Mouse (Mus musculus) myocyte (in vitro differentiated cells): ENCODE data around the gene Fanca. TPM values are rescaled to one million over a fixed set of nuclear protein-coding genes. Genes with fewer than 3 reads are reported as not detected.

ENCODE experiments used
- polyA plus RNA-seq: library from polyadenylated mRNA; unstranded; fragments of >200 nt; fragmentation: generic; extraction: Trizol; gene quantifications from one replicate; pipeline ENCODE4 v1.2.1, GENCODE M21; 2012; ENCODE audit warnings: missing spikeins

Gene Fanca
- polyA plus RNA-seq, 1 experiment: 4.0 TPM

Other genes with a start within 250 kb of the Fanca start
- gene Rpl13, start 216.2 kb downstream of the Fanca start, polyA plus RNA-seq: 3,059 TPM
- gene Cpne7, start 201.2 kb downstream of the Fanca start, polyA plus RNA-seq: 0.16 TPM
- 0.08 TPM for gene Sult5a1, start 160.3 kb downstream of the Fanca start, polyA plus RNA-seq
- gene Dpep1, start 132.3 kb downstream of the Fanca start, polyA plus RNA-seq: 12.9 TPM
- gene Chmp1a, start 105.8 kb downstream of the Fanca start, polyA plus RNA-seq: 114 TPM
- gene Spata33, start 105.7 kb downstream of the Fanca start, polyA plus RNA-seq: 2.5 TPM
- gene Cdk10, start 93.7 kb downstream of the Fanca start, polyA plus RNA-seq: 31.0 TPM
- 1.1 TPM for gene Spata2l, start 82.3 kb downstream of the Fanca start, polyA plus RNA-seq
- 12.1 TPM for gene Zfp276, start 64.4 kb downstream of the Fanca start, polyA plus RNA-seq
- 12.7 TPM for gene Vps9d1, start 64.2 kb downstream of the Fanca start, polyA plus RNA-seq
- gene Spire2, start 14.1 kb upstream of the Fanca start, polyA plus RNA-seq: 6.8 TPM
- 177 TPM for gene Tcf25, start 55.2 kb upstream of the Fanca start, polyA plus RNA-seq
- 0.02 TPM for gene Mc1r, start 88.5 kb upstream of the Fanca start, polyA plus RNA-seq
- 85.5 TPM for gene Tubb3, start 92.8 kb upstream of the Fanca start, polyA plus RNA-seq
- gene Def8, start 105.0 kb upstream of the Fanca start, polyA plus RNA-seq: 19.6 TPM
- 35.0 TPM for gene Afg3l1, start 159.3 kb upstream of the Fanca start, polyA plus RNA-seq
- gene Dbndd1, start 196.9 kb upstream of the Fanca start, polyA plus RNA-seq: 14.2 TPM
- 25.6 TPM for gene Gas8, start 200.3 kb upstream of the Fanca start, polyA plus RNA-seq